Comparison of ENCODE assay signal across 8 mouse cellular contexts in genomic region chr12:11264895-11265294, GRCm38 (mm10). TPM values are rescaled to one million over a fixed set of nuclear protein-coding genes. Genes with fewer than 3 reads are reported as not detected.
A peak's percentile ranks its signal among the peaks of the same experiment; 100 is the strongest.
DNase-seq lines count a peak whose midpoint lies in the region; ATAC-seq and TF ChIP-seq lines count a peak whose summit lies in the region.

No protein-coding gene starts in this region.

- H3K4me3 ChIP-seq in spleen, adult 2 months (ENCODE audit: extremely low read depth, insufficient read depth, insufficient read length), result peak overlapping the region; percentile 96
- H3K4me3 ChIP-seq in embryonic facial prominence, embryonic 14.5 days (ENCODE audit: low read depth, low read length), result peak overlapping the region; percentile 91
- H3K4me3 ChIP-seq in limb, embryonic 15.5 days, result peak overlapping the region; percentile 93
- peak overlapping the region; percentile 97 for H3K4me3 ChIP-seq in stomach, postnatal 0 days (ENCODE audit: low read depth, low read length)

- WGBS in spleen, adult 2 months, result 4% methylated on average over 13 of the region's 13 CpGs
- WGBS in embryonic facial prominence, embryonic 14.5 days, result 3% methylated on average over 13 of the region's 13 CpGs
- WGBS in limb, embryonic 15.5 days, result 2% methylated on average over 13 of the region's 13 CpGs
- 3% methylated on average over 13 of the region's 13 CpGs for WGBS in stomach, postnatal 0 days

- peak overlapping the region; percentile 92 for H3K9ac ChIP-seq in embryonic facial prominence, embryonic 14.5 days (ENCODE audit: low read depth, low read length)
- H3K9ac ChIP-seq in limb, embryonic 15.5 days, result 0 out of 2 replicates have a peak overlapping the region, but pooled peaks have one; percentile 90
- peak overlapping the region; percentile 93 for H3K9ac ChIP-seq in stomach, postnatal 0 days (ENCODE audit: low read length)

- H3K4me1 ChIP-seq in spleen, adult 2 months (ENCODE audit: control insufficient read depth, insufficient read depth, insufficient read length), result peaks cover 6% of the 10 kb centered on the region
- H3K4me1 ChIP-seq in embryonic facial prominence, embryonic 14.5 days (ENCODE audit: control insufficient read depth, insufficient read depth, low read length), result peaks cover 24% of the 10 kb centered on the region
- H3K4me1 ChIP-seq in limb, embryonic 15.5 days, result peaks cover 22% of the 10 kb centered on the region
- no peaks in the 10 kb centered on the region for H3K4me1 ChIP-seq in stomach, postnatal 0 days (replicated peaks; ENCODE audit: control insufficient read depth, insufficient read depth)

- H3K4me2 ChIP-seq in embryonic facial prominence, embryonic 14.5 days (ENCODE audit: low read depth, low read length), result peak overlapping the region; percentile 93
- peak overlapping the region; percentile 96 for H3K4me2 ChIP-seq in limb, embryonic 15.5 days
- peak overlapping the region; percentile 74 for H3K4me2 ChIP-seq in stomach, postnatal 0 days (replicated peaks; ENCODE audit: low read depth)

- TF ChIP-seq POLR2A in spleen, adult 2 months (IDR thresholded peaks at IDR 0.05; ENCODE audit: low read depth, low read length), result no peak

- DNase-seq in spleen, adult 2 months (ENCODE audit: low read depth in 1 of 2, low spot score in 2 of 2), result no peak
- DNase-seq in spleen, adult 18-20 months, result no peak
- no peak for DNase-seq in embryonic facial prominence, embryonic 14.5 days (ENCODE audit: low spot score)
- DNase-seq in stomach, postnatal 0 days (ENCODE audit: low spot score), result no peak
- DNase-seq in left cerebral cortex, adult 8-10 months (ENCODE audit: low spot score in 2 of 2), result no peak
- no peak for DNase-seq in adrenal gland, adult 2 months
- no peak for DNase-seq in heart, postnatal 4 days

- no peaks in the 10 kb centered on the region for H3K36me3 ChIP-seq in spleen, adult 2 months (ENCODE audit: control insufficient read depth, insufficient read depth, low read length)
- H3K36me3 ChIP-seq in embryonic facial prominence, embryonic 14.5 days (ENCODE audit: control insufficient read depth, insufficient read depth, low read length), result no peaks in the 10 kb centered on the region
- H3K36me3 ChIP-seq in limb, embryonic 15.5 days, result no peaks in the 10 kb centered on the region
- no peaks in the 10 kb centered on the region for H3K36me3 ChIP-seq in stomach, postnatal 0 days (ENCODE audit: control insufficient read depth, insufficient read depth, low read length)

- no peak for ATAC-seq in embryonic facial prominence, embryonic 14.5 days (ENCODE audit: low read depth)
- no peak for ATAC-seq in limb, embryonic 15.5 days (ENCODE audit: insufficient number of reproducible peaks, low FRiP score, low TSS enrichment, low read depth)
- ATAC-seq in stomach, postnatal 0 days (ENCODE audit: low FRiP score, low TSS enrichment), result no peak

- H3K27ac ChIP-seq in spleen, adult 2 months (ENCODE audit: insufficient read depth, low read length), result no peak overlapping the region
- H3K27ac ChIP-seq in embryonic facial prominence, embryonic 14.5 days (replicated peaks; ENCODE audit: low read depth, low read length), result no peak overlapping the region; the same call in 1 of the 2 replicates
- no peak overlapping the region for H3K27ac ChIP-seq in limb, embryonic 15.5 days
- H3K27ac ChIP-seq in stomach, postnatal 0 days (replicated peaks), result 0 out of 2 replicates have a peak overlapping the region, but pooled peaks have one; percentile 26

- no peak for TF ChIP-seq CTCF in spleen, adult 2 months (IDR thresholded peaks at IDR 0.05; ENCODE audit: extremely low read depth, insufficient read depth, insufficient read length, insufficient replicate concordance)
- no peak for TF ChIP-seq CTCF in stomach, postnatal 0 days (IDR thresholded peaks at IDR 0.05; ENCODE audit: low read depth)

- H3K9me3 ChIP-seq in embryonic facial prominence, embryonic 14.5 days (ENCODE audit: control insufficient read depth, low read length), result no peaks in the 10 kb centered on the region
- no peaks in the 10 kb centered on the region for H3K9me3 ChIP-seq in limb, embryonic 15.5 days
- no peaks in the 10 kb centered on the region for H3K9me3 ChIP-seq in stomach, postnatal 0 days (ENCODE audit: control insufficient read depth, low read length)

- TF ChIP-seq EP300 in stomach, postnatal 0 days (optimal IDR thresholded peaks at IDR 0.05), result no peak

- no peaks in the 10 kb centered on the region for H3K27me3 ChIP-seq in spleen, adult 2 months (ENCODE audit: control insufficient read depth, insufficient read depth, low read length)
- no peaks in the 10 kb centered on the region for H3K27me3 ChIP-seq in embryonic facial prominence, embryonic 14.5 days (replicated peaks; ENCODE audit: control insufficient read depth, insufficient read depth, low read length)
- H3K27me3 ChIP-seq in limb, embryonic 15.5 days, result no peaks in the 10 kb centered on the region
- no peaks in the 10 kb centered on the region for H3K27me3 ChIP-seq in stomach, postnatal 0 days (ENCODE audit: control insufficient read depth, insufficient read depth, low read length)

RNA-seq across cellular contexts. Expression of gene Gen1, which starts 0.7 kb away (rescaled TPM):
- polyA plus RNA-seq in spleen, adult 2 months (2012; rRNA removed), result 0.28 and 0.33 TPM in 2 replicates
- polyA plus RNA-seq in embryonic facial prominence, embryonic 14.5 days (2014; fragmentation: Nextera tagmentation; extraction: Ambion mirVana), result 7.2 and 7.5 TPM in 2 replicates
- polyA plus RNA-seq in limb, embryonic 15.5 days (2015; fragmentation: Nextera tagmentation; extraction: Ambion mirVana), result 5.6 and 7.5 TPM in 2 replicates
- polyA plus RNA-seq in stomach, postnatal 0 days (2015; fragmentation: Nextera tagmentation; extraction: Ambion mirVana), result 1.6 and 2.0 TPM in 2 replicates
- total RNA-seq in left cerebral cortex, adult 8-10 months (2022), result 1 to 10 TPM; 1.5 to 2.0 (median 1.8) TPM
- 1 to 10 TPM in 1 of 2 experiments, under 1 TPM in 1; 0.86 to 1.6 TPM for total RNA-seq in adrenal gland, adult 2 months (2021)
- polyA plus RNA-seq in adrenal gland, adult 2 months (2012; rRNA removed), result not detected in 2 replicates
- 1 to 10 TPM; 7.1 to 7.3 TPM for total RNA-seq in heart, postnatal 4 days (2021)

RNA-seq across cellular contexts. Expression of gene Smc6, which starts 0.8 kb away (rescaled TPM):
- 3.9 and 9.5 TPM in 2 replicates for polyA plus RNA-seq in spleen, adult 2 months (2012; rRNA removed)
- 134 and 139 TPM in 2 replicates for polyA plus RNA-seq in embryonic facial prominence, embryonic 14.5 days (2014; fragmentation: Nextera tagmentation; extraction: Ambion mirVana)
- 137 and 145 TPM in 2 replicates for polyA plus RNA-seq in limb, embryonic 15.5 days (2015; fragmentation: Nextera tagmentation; extraction: Ambion mirVana)
- 66.0 and 83.7 TPM in 2 replicates for polyA plus RNA-seq in stomach, postnatal 0 days (2015; fragmentation: Nextera tagmentation; extraction: Ambion mirVana)
- 10 to 100 TPM; 28.5 to 37.1 (median 32.3) TPM for total RNA-seq in left cerebral cortex, adult 8-10 months (2022)
- total RNA-seq in adrenal gland, adult 2 months (2021), result 10 to 100 TPM; 23.3 to 29.0 TPM
- 1.0 and 1.1 TPM in 2 replicates for polyA plus RNA-seq in adrenal gland, adult 2 months (2012; rRNA removed)
- 10 to 100 TPM; 60.5 to 62.7 TPM for total RNA-seq in heart, postnatal 4 days (2021)

RNA-seq across cellular contexts. Expression of gene Msgn1, which starts 56.1 kb away (rescaled TPM):
- polyA plus RNA-seq in spleen, adult 2 months (2012; rRNA removed), result 0.23 and 0.26 TPM in 2 replicates
- polyA plus RNA-seq in embryonic facial prominence, embryonic 14.5 days (2014; fragmentation: Nextera tagmentation; extraction: Ambion mirVana), result 0.37 TPM in 1 of 2 replicates, not detected in the other
- polyA plus RNA-seq in limb, embryonic 15.5 days (2015; fragmentation: Nextera tagmentation; extraction: Ambion mirVana), result not detected in 2 replicates
- not detected in 2 replicates for polyA plus RNA-seq in stomach, postnatal 0 days (2015; fragmentation: Nextera tagmentation; extraction: Ambion mirVana)
- total RNA-seq in left cerebral cortex, adult 8-10 months (2022), result not detected
- not detected for total RNA-seq in adrenal gland, adult 2 months (2021)
- polyA plus RNA-seq in adrenal gland, adult 2 months (2012; rRNA removed), result not detected in 2 replicates
- not detected for total RNA-seq in heart, postnatal 4 days (2021)
